Mouse (Mus musculus) E14TG2a.4 (cell line): Measurements from ENCODE around the gene Tdgf1.

Experiments
- CTCF ChIP-seq: conservative IDR thresholded peaks from 2 replicates; pipeline ENCODE4 v1.5.1; 2014; ENCODE audit warnings: low read length
- NANOG ChIP-seq: IDR thresholded peaks from 2 replicates; pipeline ENCODE4 v1.6.1; 2014; ENCODE audit warnings: borderline replicate concordance, low read length, mixed read lengths
- POU5F1 ChIP-seq: IDR thresholded peaks from 2 replicates; pipeline ENCODE4 v1.6.1; 2014; ENCODE audit warnings: low read length, borderline replicate concordance

DNA sequence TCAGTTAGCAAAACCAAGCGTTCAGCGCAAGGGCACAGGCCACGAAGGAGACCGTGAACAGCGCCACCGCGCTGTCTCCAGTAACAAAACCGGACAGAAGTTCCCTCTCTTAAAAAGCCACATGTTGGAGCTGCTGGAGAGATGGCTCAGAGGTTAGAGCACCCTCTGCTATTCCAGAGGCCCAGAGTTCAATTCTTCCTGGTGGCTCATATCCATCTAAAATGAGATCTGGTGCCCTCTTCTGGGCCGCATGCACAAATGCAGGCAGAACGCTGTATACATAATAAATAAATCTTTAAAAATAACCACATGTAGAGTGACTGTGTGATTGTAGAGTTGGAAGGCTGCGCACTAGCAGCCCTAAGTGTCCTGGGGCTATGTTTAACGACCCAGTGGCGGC, 1.7 kb downstream of the Tdgf1 start:
- TF ChIP-seq CTCF (peak; percentile 41), NANOG (no peak), POU5F1 (no peak)
